Mouse (Mus musculus) limb, embryonic 10.5 days (tissue): Measurements from ENCODE around the gene Hmcn2. TPM values are rescaled to one million over a fixed set of nuclear protein-coding genes. Genes with fewer than 3 reads are reported as not detected.

ENCODE experiments used
- DNase-seq: peaks from one replicate; pipeline ENCODE4 v3.0.0-alpha.2; 2017; ENCODE audit warnings: low spot score
- H3K27ac ChIP-seq: fragments of 300-500 bp; sonication (generic); 2 replicates; pipeline ENCODE4 v1.5.1; 2016; ENCODE audit warnings: mild to moderate bottlenecking
- H3K27me3 ChIP-seq: fragments of 300-500 bp; sonication (generic); 2 replicates; pipeline ENCODE4 v1.6.1; 2016; ENCODE audit warnings: low read depth, mild to moderate bottlenecking; ENCODE audit not compliant: poor library complexity, severe bottlenecking
- H3K36me3 ChIP-seq: fragments of 300-500 bp; sonication (generic); 2 replicates; pipeline ENCODE4 v1.6.1; 2016; ENCODE audit warnings: mild to moderate bottlenecking, moderate library complexity
- H3K4me1 ChIP-seq: fragments of 300-500 bp; sonication (generic); 2 replicates; pipeline ENCODE4 v1.6.1; 2016
- H3K4me3 ChIP-seq: fragments of 300-500 bp; sonication (generic); 2 replicates; pipeline ENCODE4 v1.5.1; 2016; ENCODE audit warnings: mild to moderate bottlenecking, moderate library complexity
- H3K9me3 ChIP-seq: fragments of 300-500 bp; sonication (generic); replicated peaks from 2 replicates; pipeline ENCODE4 v1.6.1; 2016; ENCODE audit warnings: mild to moderate bottlenecking
- WGBS: fragments of 180-500 bp; shearing (Covaris S2); methylation state at CpG from one replicate; pipeline ENCODE4 v1.1.7; 2016; 5-methylcytosine and 5-hydroxymethylcytosine counted together
- polyA plus RNA-seq: library from polyadenylated mRNA; unstranded; fragments of >200 nt; fragmentation: Nextera tagmentation; extraction: Ambion mirVana; gene quantifications from 2 replicates; pipeline ENCODE4 v1.2.1, GENCODE M21; 2016

The Hmcn2 gene
- polyA plus RNA-seq, 1 experiment from 2014 or later: 0.19 TPM

GRCm38 (mm10) chr2:31484187-31484586, 170.0 kb downstream of the Hmcn2 start:
- 25% methylated on average over 5 of the region's 5 CpGs for WGBS
- Histone ChIP-seq H3K4me1 (peaks cover 14% of the 10 kb centered on the region), H3K27ac (no peak overlapping the region), H3K36me3 (no peaks in the 10 kb centered on the region), H3K27me3 (peaks cover 47% of the 10 kb centered on the region), H3K9me3 (no peaks in the 10 kb centered on the region), H3K4me3 (no peak overlapping the region)
- peak; percentile 90 for DNase-seq

GRCm38 (mm10) chr2:31489166-31489565, 175.0 kb downstream of the Hmcn2 start:
- Histone ChIP-seq H3K4me3 (no peak overlapping the region), H3K36me3 (no peaks in the 10 kb centered on the region), H3K4me1 (peaks cover 35% of the 10 kb centered on the region), H3K27me3 (peaks cover 32% of the 10 kb centered on the region), H3K9me3 (no peaks in the 10 kb centered on the region), H3K27ac (no peak overlapping the region)
- WGBS: 28% methylated on average over 12 of the region's 12 CpGs
- no peak for DNase-seq

- no peaks in the 10 kb centered on the region for H3K36me3 ChIP-seq
- H3K4me1 ChIP-seq: peaks cover 49% of the 10 kb centered on the region
- H3K27ac ChIP-seq: no peak overlapping the region
- H3K4me3 ChIP-seq: no peak overlapping the region
- H3K27me3 ChIP-seq: peaks cover 39% of the 10 kb centered on the region
- no peak for DNase-seq
- no peaks in the 10 kb centered on the region for H3K9me3 ChIP-seq
- WGBS: 83% methylated on average over 2 of the region's 2 CpGs
These were observed 176.3 kb downstream of the Hmcn2 start for GRCm38 (mm10) chr2:31490556-31490955.

- Histone ChIP-seq H3K27me3 (peaks cover 45% of the 10 kb centered on the region), H3K4me3 (no peak overlapping the region), H3K27ac (no peak overlapping the region), H3K4me1 (peaks cover 66% of the 10 kb centered on the region), H3K36me3 (no peaks in the 10 kb centered on the region), H3K9me3 (no peaks in the 10 kb centered on the region)
- no peak for DNase-seq
- 92% methylated on average over 8 of the region's 8 CpGs for WGBS
These were observed 178.1 kb downstream of the Hmcn2 start for GRCm38 (mm10) chr2:31492308-31492707.

- Histone ChIP-seq H3K4me1 (peaks cover 66% of the 10 kb centered on the region), H3K36me3 (no peaks in the 10 kb centered on the region), H3K27ac (no peak overlapping the region), H3K9me3 (no peaks in the 10 kb centered on the region), H3K27me3 (peaks cover 46% of the 10 kb centered on the region), H3K4me3 (no peak overlapping the region)
- DNase-seq: no peak
- WGBS: 63% methylated on average over 11 of the region's 11 CpGs
These were observed 179.0 kb downstream of the Hmcn2 start for GRCm38 (mm10) chr2:31493243-31493642.

GRCm38 (mm10) chr2:31494315-31494714, 180.1 kb downstream of the Hmcn2 start:
- Histone ChIP-seq H3K36me3 (no peaks in the 10 kb centered on the region), H3K27ac (no peak overlapping the region), H3K9me3 (no peaks in the 10 kb centered on the region), H3K4me1 (peaks cover 68% of the 10 kb centered on the region), H3K27me3 (peaks cover 57% of the 10 kb centered on the region), H3K4me3 (no peak overlapping the region)
- DNase-seq: no peak
- 72% methylated on average over 5 of the region's 5 CpGs for WGBS

GRCm38 (mm10) chr2:31495046-31495476, 180.8 kb downstream of the Hmcn2 start:
- no peak overlapping the region for H3K4me3 ChIP-seq
- WGBS: 77% methylated on average over 13 of the region's 13 CpGs
- H3K36me3 ChIP-seq: no peaks in the 10 kb centered on the region
- H3K9me3 ChIP-seq: no peaks in the 10 kb centered on the region
- H3K27me3 ChIP-seq: peaks cover 64% of the 10 kb centered on the region
- H3K27ac ChIP-seq: no peak overlapping the region
- peaks cover 69% of the 10 kb centered on the region for H3K4me1 ChIP-seq
- DNase-seq: no peak

- no peak overlapping the region for H3K4me3 ChIP-seq
- no peaks in the 10 kb centered on the region for H3K9me3 ChIP-seq
- H3K36me3 ChIP-seq: no peaks in the 10 kb centered on the region
- peaks cover 73% of the 10 kb centered on the region for H3K27me3 ChIP-seq
- no peak overlapping the region for H3K27ac ChIP-seq
- H3K4me1 ChIP-seq: peaks cover 80% of the 10 kb centered on the region
- 35% methylated on average over 1 of the region's 1 CpGs for WGBS
- no peak for DNase-seq
These were observed 181.9 kb downstream of the Hmcn2 start for GRCm38 (mm10) chr2:31496141-31496540.

- WGBS: 69% methylated on average over 7 of the region's 7 CpGs
- no peaks in the 10 kb centered on the region for H3K36me3 ChIP-seq
- DNase-seq: no peak
- peaks cover 90% of the 10 kb centered on the region for H3K4me1 ChIP-seq
- no peaks in the 10 kb centered on the region for H3K9me3 ChIP-seq
- H3K27me3 ChIP-seq: peaks cover 82% of the 10 kb centered on the region
- H3K27ac ChIP-seq: no peak overlapping the region; the same call in 1 of the 2 replicates
- H3K4me3 ChIP-seq: no peak overlapping the region
These were observed 182.9 kb downstream of the Hmcn2 start for GRCm38 (mm10) chr2:31497113-31497512.

- no peak for DNase-seq
- Histone ChIP-seq H3K27me3 (peaks cover 87% of the 10 kb centered on the region), H3K27ac (no peak overlapping the region), H3K4me3 (no peak overlapping the region), H3K4me1 (peaks cover 90% of the 10 kb centered on the region), H3K36me3 (no peaks in the 10 kb centered on the region), H3K9me3 (no peaks in the 10 kb centered on the region)
- WGBS: 88% methylated on average over 19 of the region's 19 CpGs
These were observed 183.4 kb downstream of the Hmcn2 start for GRCm38 (mm10) chr2:31497635-31498034.

GRCm38 (mm10) chr2:31499327-31500291, 185.4 kb downstream of the Hmcn2 start:
- H3K27me3 ChIP-seq: peaks cover 97% of the 10 kb centered on the region
- 36% methylated on average over 21 of the region's 21 CpGs for WGBS
- H3K27ac ChIP-seq: 0 out of 2 replicates have a peak overlapping the region, but pooled peaks have one; percentile 22
- peaks cover 88% of the 10 kb centered on the region for H3K4me1 ChIP-seq
- no peaks in the 10 kb centered on the region for H3K9me3 ChIP-seq
- no peak for DNase-seq
- no peak overlapping the region for H3K4me3 ChIP-seq
- H3K36me3 ChIP-seq: no peaks in the 10 kb centered on the region

GRCm38 (mm10) chr2:31500292-31501204, 186.3 kb downstream of the Hmcn2 start:
- H3K27ac ChIP-seq: 0 out of 2 replicates have a peak overlapping the region, but pooled peaks have one; percentile 22
- H3K4me3 ChIP-seq: no peak overlapping the region
- H3K36me3 ChIP-seq: no peaks in the 10 kb centered on the region
- 66% methylated on average over 24 of the region's 24 CpGs for WGBS
- peaks cover 97% of the 10 kb centered on the region for H3K27me3 ChIP-seq
- DNase-seq: no peak
- H3K9me3 ChIP-seq: no peaks in the 10 kb centered on the region
- peaks cover 89% of the 10 kb centered on the region for H3K4me1 ChIP-seq
